Mouse (Mus musculus) embryonic facial prominence, embryonic 11.5 days (tissue): ENCODE measurements around the gene Unc13d. TPM values are rescaled to one million over a fixed set of nuclear protein-coding genes. Genes with fewer than 3 reads are reported as not detected.

Experiments
- ATAC-seq: fragments of 200-750 bp; cut with Nextera tagmentation; replicated peaks from 2 replicates; pipeline ENCODE4 v1.8.0; 2017; ENCODE audit warnings: low read depth; ENCODE audit not compliant: insufficient number of reproducible peaks, low FRiP score, low TSS enrichment
- DNase-seq: peaks from one replicate; pipeline ENCODE4 v3.0.0-alpha.2; 2015; ENCODE audit warnings: low spot score
- H3K27ac ChIP-seq: fragments of 300-500 bp; sonication (generic); replicated peaks from 2 replicates; pipeline ENCODE4 v1.5.1; 2014; ENCODE audit warnings: mild to moderate bottlenecking, low read depth, low read length, control low read depth
- H3K27me3 ChIP-seq: fragments of 300-500 bp; sonication (generic); 2 replicates; pipeline ENCODE4 v1.6.1; 2014; ENCODE audit warnings: mild to moderate bottlenecking, low read length, moderate library complexity, mixed read lengths; ENCODE audit not compliant: control insufficient read depth, insufficient read depth
- H3K36me3 ChIP-seq: fragments of 300-500 bp; sonication (generic); replicated peaks from 2 replicates; pipeline ENCODE4 v1.6.1; 2014; ENCODE audit warnings: low read depth, mild to moderate bottlenecking, low read length, moderate library complexity, mixed read lengths; ENCODE audit not compliant: control insufficient read depth, insufficient read depth
- H3K4me1 ChIP-seq: fragments of 300-500 bp; sonication (generic); 2 replicates; pipeline ENCODE4 v1.6.1; 2014; ENCODE audit warnings: low read length, mixed read lengths; ENCODE audit not compliant: control insufficient read depth, insufficient read depth
- H3K4me2 ChIP-seq: fragments of 300-500 bp; sonication (generic); 2 replicates; pipeline ENCODE4 v1.6.1; 2014; ENCODE audit warnings: low read depth, mild to moderate bottlenecking, control low read depth, low read length, moderate library complexity
- H3K4me3 ChIP-seq: fragments of 300-500 bp; sonication (generic); 2 replicates; pipeline ENCODE4 v1.5.1; 2014; ENCODE audit warnings: low read depth, low read length, control low read depth
- H3K9ac ChIP-seq: fragments of 300-500 bp; sonication (generic); replicated peaks from 2 replicates; pipeline ENCODE4 v1.6.1; 2014; ENCODE audit warnings: mild to moderate bottlenecking, control low read depth, low read length
- H3K9me3 ChIP-seq: fragments of 300-500 bp; sonication (generic); replicated peaks from 2 replicates; pipeline ENCODE4 v1.6.1; 2016; ENCODE audit warnings: mild to moderate bottlenecking, low read length, inconsistent platforms, mixed read lengths; ENCODE audit not compliant: control insufficient read depth
- WGBS: fragments of 180-500 bp; shearing (Covaris S2); extraction: QIAGEN DNeasy Blood & Tissue Kit; methylation state at CpG from one replicate; pipeline ENCODE4 v1.1.7; 2014; 5-methylcytosine and 5-hydroxymethylcytosine counted together
- polyA plus RNA-seq: library from polyadenylated mRNA; unstranded; fragments of >200 nt; fragmentation: Nextera tagmentation; extraction: Ambion mirVana; gene quantifications from 2 replicates; pipeline ENCODE4 v1.2.1, GENCODE M21; 2014

Unc13d gene
- polyA plus RNA-seq, 1 experiment from 2014 or later = 1.2 TPM

GRCm38 (mm10) chr11:116065345-116065744 is 12.4 kb downstream of the Unc13d start:
- Histone ChIP-seq H3K36me3 (peaks cover 4% of the 10 kb centered on the region; the same call in 1 of the 2 replicates), H3K27me3 (no peaks in the 10 kb centered on the region), H3K9me3 (no peaks in the 10 kb centered on the region), H3K27ac (no peak overlapping the region), H3K9ac (no peak overlapping the region), H3K4me3 (no peak overlapping the region), H3K4me2 (no peak overlapping the region), H3K4me1 (no peaks in the 10 kb centered on the region)
- 91% methylated on average over 12 of the region's 12 CpGs for WGBS
- no peak for DNase-seq
- no peak for ATAC-seq

- H3K9ac ChIP-seq = no peak overlapping the region
- H3K27me3 ChIP-seq = no peaks in the 10 kb centered on the region
- no peaks in the 10 kb centered on the region for H3K4me1 ChIP-seq
- no peak overlapping the region for H3K27ac ChIP-seq
- no peak for DNase-seq
- WGBS = 64% methylated on average over 23 of the region's 23 CpGs
- H3K4me2 ChIP-seq = no peak overlapping the region
- no peak overlapping the region for H3K4me3 ChIP-seq
- ATAC-seq = no peak
- H3K36me3 ChIP-seq = peaks cover 10% of the 10 kb centered on the region
- H3K9me3 ChIP-seq = no peaks in the 10 kb centered on the region
Measured at GRCm38 (mm10) chr11:116064187-116064867, 13.4 kb downstream of the Unc13d start.

GRCm38 (mm10) chr11:116063562-116063961 is 14.2 kb downstream of the Unc13d start:
- DNase-seq (no peak), ATAC-seq (no peak)
- H3K4me1 ChIP-seq = no peaks in the 10 kb centered on the region
- H3K27ac ChIP-seq = no peak overlapping the region
- WGBS = 69% methylated on average over 13 of the region's 13 CpGs
- H3K9ac ChIP-seq = no peak overlapping the region
- no peaks in the 10 kb centered on the region for H3K9me3 ChIP-seq
- H3K4me3 ChIP-seq = no peak overlapping the region
- H3K4me2 ChIP-seq = no peak overlapping the region
- peaks cover 11% of the 10 kb centered on the region for H3K36me3 ChIP-seq
- no peaks in the 10 kb centered on the region for H3K27me3 ChIP-seq

- Histone ChIP-seq H3K4me3 (no peak overlapping the region), H3K4me2 (no peak overlapping the region), H3K4me1 (no peaks in the 10 kb centered on the region), H3K27me3 (no peaks in the 10 kb centered on the region), H3K36me3 (peaks cover 16% of the 10 kb centered on the region), H3K9ac (no peak overlapping the region), H3K27ac (no peak overlapping the region), H3K9me3 (no peaks in the 10 kb centered on the region)
- no peak for ATAC-seq
- 75% methylated on average over 8 of the region's 8 CpGs for WGBS
- DNase-seq = no peak
Measured at GRCm38 (mm10) chr11:116062521-116062920, 15.2 kb downstream of the Unc13d start.

- no peaks in the 10 kb centered on the region for H3K27me3 ChIP-seq
- H3K4me2 ChIP-seq = no peak overlapping the region
- no peak overlapping the region for H3K9ac ChIP-seq
- H3K36me3 ChIP-seq = peaks cover 18% of the 10 kb centered on the region
- H3K4me1 ChIP-seq = no peaks in the 10 kb centered on the region
- H3K4me3 ChIP-seq = no peak overlapping the region
- ATAC-seq (no peak), DNase-seq (no peak)
- WGBS = 85% methylated on average over 13 of the region's 13 CpGs
- H3K27ac ChIP-seq = no peak overlapping the region
- no peaks in the 10 kb centered on the region for H3K9me3 ChIP-seq
Measured at GRCm38 (mm10) chr11:116061641-116062415, 15.9 kb downstream of the Unc13d start.

GRCm38 (mm10) chr11:116060596-116060995 is 17.2 kb downstream of the Unc13d start:
- Histone ChIP-seq H3K4me1 (no peaks in the 10 kb centered on the region), H3K4me2 (no peak overlapping the region), H3K36me3 (peaks cover 28% of the 10 kb centered on the region), H3K27me3 (no peaks in the 10 kb centered on the region), H3K9me3 (no peaks in the 10 kb centered on the region), H3K4me3 (no peak overlapping the region), H3K27ac (no peak overlapping the region), H3K9ac (no peak overlapping the region)
- DNase-seq (no peak), ATAC-seq (no peak)
- WGBS = 91% methylated on average over 9 of the region's 9 CpGs

GRCm38 (mm10) chr11:116059691-116060025 is 18.1 kb downstream of the Unc13d start:
- H3K27ac ChIP-seq = no peak overlapping the region
- H3K4me1 ChIP-seq = no peaks in the 10 kb centered on the region
- no peak overlapping the region for H3K9ac ChIP-seq
- WGBS = 94% methylated on average over 11 of the region's 11 CpGs
- DNase-seq (no peak), ATAC-seq (no peak)
- peaks cover 30% of the 10 kb centered on the region for H3K36me3 ChIP-seq
- H3K4me2 ChIP-seq = no peak overlapping the region
- no peaks in the 10 kb centered on the region for H3K9me3 ChIP-seq
- H3K4me3 ChIP-seq = no peak overlapping the region
- H3K27me3 ChIP-seq = no peaks in the 10 kb centered on the region
